Mouse (Mus musculus): ENCODE measurements around the gene Med27. TPM values are rescaled to one million over a fixed set of nuclear protein-coding genes. Genes with fewer than 3 reads are reported as not detected.

The Med27 gene
- polyA plus RNA-seq, 1 experiment from 2014 or later: 68.4 TPM

DNA sequence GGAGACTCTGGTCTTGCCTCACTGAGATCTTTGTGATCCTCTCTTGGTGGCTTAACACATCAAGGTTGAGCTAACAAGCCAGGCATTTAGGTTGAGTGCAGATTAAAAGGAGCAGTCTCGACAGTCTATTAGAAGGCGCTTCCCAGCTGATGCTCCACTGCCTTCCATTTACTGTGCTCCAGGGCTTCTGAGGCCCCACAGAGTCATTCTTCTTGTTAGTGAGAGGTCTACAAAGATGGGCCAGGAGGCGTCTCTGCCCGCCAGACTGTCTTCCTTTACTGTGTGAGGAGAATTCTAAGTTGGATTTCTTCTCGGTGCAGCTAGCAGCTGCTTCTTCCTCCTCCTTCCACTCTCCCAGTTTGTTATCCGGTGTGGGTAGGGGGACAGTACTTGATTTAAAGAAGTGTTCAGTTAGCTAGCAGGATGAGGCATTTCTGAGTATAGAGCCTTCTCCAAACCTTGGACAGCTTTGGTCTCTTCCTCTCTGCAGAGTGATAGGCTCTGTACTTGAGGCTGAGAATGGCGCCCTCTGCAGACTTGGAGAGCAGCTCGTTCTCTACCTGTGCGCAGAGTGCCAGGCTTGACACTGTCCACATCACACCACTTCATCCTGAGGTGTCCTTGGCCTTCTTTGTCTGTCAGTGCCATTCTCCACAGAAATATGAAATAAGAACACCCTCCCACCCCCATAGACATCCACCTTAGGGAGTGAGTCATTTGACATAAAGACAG lies 57.3 kb downstream of the Med27 start:
- Histone ChIP-seq H3K27me3 (ENCODE audit: control insufficient read depth, insufficient read depth, low read length) (no peaks in the 10 kb centered on the region), H3K4me1 (ENCODE audit: control insufficient read depth, insufficient read depth, low read length) (no peaks in the 10 kb centered on the region), H3K27ac (ENCODE audit: low read depth, low read length) (no peak overlapping the region), H3K4me2 (no peak overlapping the region), H3K9ac (ENCODE audit: low read length) (no peak overlapping the region), H3K36me3 (ENCODE audit: control insufficient read depth, insufficient read depth, low read length) (no peaks in the 10 kb centered on the region), H3K4me3 (ENCODE audit: low read depth, low read length) (no peak overlapping the region), H3K9me3 (ENCODE audit: control insufficient read depth, low read length) (no peaks in the 10 kb centered on the region)
- ATAC-seq (ENCODE audit: low FRiP score) (no peak), DNase-seq (ENCODE audit: low spot score, missing footprints) (no peak)
- WGBS: 56% methylated on average over 9 of the region's 9 CpGs

GRCm38 (mm10) chr2:29404931-29405330 lies 58.3 kb downstream of the Med27 start:
- Histone ChIP-seq H3K36me3 (ENCODE audit: control insufficient read depth, insufficient read depth, low read length) (no peaks in the 10 kb centered on the region), H3K27me3 (ENCODE audit: control insufficient read depth, insufficient read depth, low read length) (no peaks in the 10 kb centered on the region), H3K9me3 (ENCODE audit: control insufficient read depth, low read length) (no peaks in the 10 kb centered on the region), H3K4me1 (ENCODE audit: control insufficient read depth, insufficient read depth, low read length) (no peaks in the 10 kb centered on the region), H3K4me2 (no peak overlapping the region), H3K9ac (ENCODE audit: low read length) (no peak overlapping the region), H3K27ac (ENCODE audit: low read depth, low read length) (no peak overlapping the region), H3K4me3 (ENCODE audit: low read depth, low read length) (no peak overlapping the region)
- no peak for DNase-seq (ENCODE audit: low spot score, missing footprints)
- ATAC-seq (ENCODE audit: low FRiP score): no peak
- 90% methylated on average over 10 of the region's 10 CpGs for WGBS

GRCm38 (mm10) chr2:29405848-29406247 lies 59.2 kb downstream of the Med27 start:
- Histone ChIP-seq H3K27ac (ENCODE audit: low read depth, low read length) (no peak overlapping the region), H3K4me3 (ENCODE audit: low read depth, low read length) (no peak overlapping the region), H3K9ac (ENCODE audit: low read length) (no peak overlapping the region), H3K9me3 (ENCODE audit: control insufficient read depth, low read length) (no peaks in the 10 kb centered on the region), H3K27me3 (ENCODE audit: control insufficient read depth, insufficient read depth, low read length) (no peaks in the 10 kb centered on the region), H3K4me2 (no peak overlapping the region), H3K36me3 (ENCODE audit: control insufficient read depth, insufficient read depth, low read length) (no peaks in the 10 kb centered on the region), H3K4me1 (ENCODE audit: control insufficient read depth, insufficient read depth, low read length) (no peaks in the 10 kb centered on the region)
- DNase-seq (ENCODE audit: low spot score, missing footprints) (no peak), ATAC-seq (ENCODE audit: low FRiP score) (no peak)
- WGBS: 96% methylated on average over 2 of the region's 2 CpGs

- no peaks in the 10 kb centered on the region for H3K27me3 ChIP-seq (ENCODE audit: control insufficient read depth, insufficient read depth, low read length)
- H3K9me3 ChIP-seq (ENCODE audit: control insufficient read depth, low read length): no peaks in the 10 kb centered on the region
- no peaks in the 10 kb centered on the region for H3K4me1 ChIP-seq (ENCODE audit: control insufficient read depth, insufficient read depth, low read length)
- H3K27ac ChIP-seq (ENCODE audit: low read depth, low read length): no peak overlapping the region
- no peak overlapping the region for H3K9ac ChIP-seq (ENCODE audit: low read length)
- ATAC-seq (ENCODE audit: low FRiP score) (no peak), DNase-seq (ENCODE audit: low spot score, missing footprints) (no peak)
- no peak overlapping the region for H3K4me2 ChIP-seq
- H3K36me3 ChIP-seq (ENCODE audit: control insufficient read depth, insufficient read depth, low read length): no peaks in the 10 kb centered on the region
- 89% methylated on average over 3 of the region's 3 CpGs for WGBS
- H3K4me3 ChIP-seq (ENCODE audit: low read depth, low read length): no peak overlapping the region
Observed at GRCm38 (mm10) chr2:29407350-29407749, 60.7 kb downstream of the Med27 start.

GRCm38 (mm10) chr2:29407764-29408163 lies 61.1 kb downstream of the Med27 start:
- Histone ChIP-seq H3K9ac (ENCODE audit: low read length) (no peak overlapping the region), H3K27me3 (ENCODE audit: control insufficient read depth, insufficient read depth, low read length) (no peaks in the 10 kb centered on the region), H3K36me3 (ENCODE audit: control insufficient read depth, insufficient read depth, low read length) (no peaks in the 10 kb centered on the region), H3K4me2 (no peak overlapping the region), H3K9me3 (ENCODE audit: control insufficient read depth, low read length) (no peaks in the 10 kb centered on the region), H3K4me1 (ENCODE audit: control insufficient read depth, insufficient read depth, low read length) (no peaks in the 10 kb centered on the region), H3K27ac (ENCODE audit: low read depth, low read length) (no peak overlapping the region), H3K4me3 (ENCODE audit: low read depth, low read length) (no peak overlapping the region)
- WGBS: 91% methylated on average over 7 of the region's 7 CpGs
- ATAC-seq (ENCODE audit: low FRiP score): no peak
- DNase-seq (ENCODE audit: low spot score, missing footprints): no peak

GRCm38 (mm10) chr2:29410884-29411283 lies 64.3 kb downstream of the Med27 start:
- 81% methylated on average over 7 of the region's 7 CpGs for WGBS
- Histone ChIP-seq H3K9me3 (ENCODE audit: control insufficient read depth, low read length) (no peaks in the 10 kb centered on the region), H3K27ac (ENCODE audit: low read depth, low read length) (no peak overlapping the region), H3K4me2 (no peak overlapping the region), H3K36me3 (ENCODE audit: control insufficient read depth, insufficient read depth, low read length) (no peaks in the 10 kb centered on the region), H3K9ac (ENCODE audit: low read length) (no peak overlapping the region), H3K27me3 (ENCODE audit: control insufficient read depth, insufficient read depth, low read length) (no peaks in the 10 kb centered on the region), H3K4me1 (ENCODE audit: control insufficient read depth, insufficient read depth, low read length) (no peaks in the 10 kb centered on the region), H3K4me3 (ENCODE audit: low read depth, low read length) (no peak overlapping the region)
- DNase-seq (ENCODE audit: low spot score, missing footprints) (no peak), ATAC-seq (ENCODE audit: low FRiP score) (no peak)

DNA sequence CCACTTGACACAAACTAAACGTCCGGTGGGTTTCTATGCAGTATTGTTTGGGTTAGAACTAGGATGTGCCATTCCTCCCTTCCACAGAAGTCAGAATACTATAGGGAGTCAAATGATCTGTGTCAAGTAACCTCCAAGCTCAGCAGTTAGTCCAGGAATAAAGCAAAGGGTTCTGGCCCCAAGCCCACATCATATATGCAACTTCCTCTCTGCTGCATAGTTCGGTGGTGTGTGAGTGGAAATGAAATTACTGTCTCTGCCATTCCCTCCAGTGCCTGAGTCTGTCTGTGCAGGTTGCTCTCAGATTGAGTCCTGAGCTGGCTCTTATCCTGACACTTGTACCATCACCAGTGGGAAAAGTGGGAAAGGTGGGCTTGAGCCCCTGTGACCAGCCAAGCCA lies 65.8 kb downstream of the Med27 start:
- ATAC-seq (ENCODE audit: low FRiP score) (no peak), DNase-seq (ENCODE audit: low spot score, missing footprints) (no peak)
- 82% methylated on average over 3 of the region's 3 CpGs for WGBS
- Histone ChIP-seq H3K4me1 (ENCODE audit: control insufficient read depth, insufficient read depth, low read length) (no peaks in the 10 kb centered on the region), H3K36me3 (ENCODE audit: control insufficient read depth, insufficient read depth, low read length) (no peaks in the 10 kb centered on the region), H3K9ac (ENCODE audit: low read length) (no peak overlapping the region), H3K4me3 (ENCODE audit: low read depth, low read length) (no peak overlapping the region), H3K9me3 (ENCODE audit: control insufficient read depth, low read length) (no peaks in the 10 kb centered on the region), H3K27ac (ENCODE audit: low read depth, low read length) (no peak overlapping the region), H3K27me3 (ENCODE audit: control insufficient read depth, insufficient read depth, low read length) (no peaks in the 10 kb centered on the region), H3K4me2 (no peak overlapping the region)

- no peak for ATAC-seq (ENCODE audit: low FRiP score)
- WGBS: 66% methylated on average over 13 of the region's 13 CpGs
Observed at GRCm38 (mm10) chr2:29413259-29413993, 66.8 kb downstream of the Med27 start.

DNA sequence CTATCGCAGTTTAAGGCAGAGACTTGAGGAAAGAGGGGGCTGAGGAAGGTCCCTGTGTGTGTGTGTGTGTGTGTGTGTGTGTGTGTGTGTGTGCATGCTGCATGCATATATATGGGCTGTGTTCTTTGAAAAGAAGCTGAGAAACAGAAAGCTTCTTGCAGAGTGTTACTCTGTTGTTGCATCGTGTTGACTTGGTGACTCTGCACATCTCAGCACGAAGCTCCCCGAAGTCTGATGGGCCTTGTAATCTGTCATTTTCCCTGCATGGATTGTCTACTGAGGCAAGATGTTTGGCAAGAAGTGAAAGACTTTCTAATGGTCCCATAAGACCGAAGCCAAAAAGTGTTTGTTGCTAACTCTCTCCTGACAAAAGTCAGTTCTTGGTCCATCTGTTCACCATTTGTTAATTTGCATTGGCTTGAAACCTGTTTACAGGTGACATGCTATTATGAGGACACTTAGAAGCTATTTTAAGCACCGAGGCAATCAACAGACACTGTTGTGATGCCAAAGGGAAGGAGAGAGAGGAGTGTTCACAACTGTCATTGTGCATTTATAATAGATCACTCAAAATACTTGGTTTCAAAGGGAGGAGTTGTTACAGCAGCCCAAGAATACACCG lies 68.3 kb downstream of the Med27 start:
- Histone ChIP-seq H3K9me3 (ENCODE audit: control insufficient read depth, low read length) (no peaks in the 10 kb centered on the region), H3K4me3 (ENCODE audit: low read depth, low read length) (no peak overlapping the region), H3K4me1 (ENCODE audit: control insufficient read depth, insufficient read depth, low read length) (peaks cover 12% of the 10 kb centered on the region), H3K27me3 (ENCODE audit: control insufficient read depth, insufficient read depth, low read length) (no peaks in the 10 kb centered on the region), H3K36me3 (ENCODE audit: control insufficient read depth, insufficient read depth, low read length) (no peaks in the 10 kb centered on the region), H3K4me2 (no peak overlapping the region), H3K27ac (ENCODE audit: low read depth, low read length) (no peak overlapping the region), H3K9ac (ENCODE audit: low read length) (no peak overlapping the region)
- no peak for DNase-seq (ENCODE audit: low spot score, missing footprints)
- ATAC-seq (ENCODE audit: low FRiP score): no peak
- 94% methylated on average over 7 of the region's 7 CpGs for WGBS

More at GRCm38 (mm10) chr2:29413259-29413993, 66.8 kb downstream of the Med27 start:
- Histone ChIP-seq H3K27me3 (ENCODE audit: control insufficient read depth, insufficient read depth, low read length) (no peaks in the 10 kb centered on the region), H3K9ac (ENCODE audit: low read length) (no peak overlapping the region), H3K4me1 (ENCODE audit: control insufficient read depth, insufficient read depth, low read length) (no peaks in the 10 kb centered on the region; the same call in 1 of the 2 replicates), H3K4me3 (ENCODE audit: low read depth, low read length) (no peak overlapping the region), H3K36me3 (ENCODE audit: control insufficient read depth, insufficient read depth, low read length) (no peaks in the 10 kb centered on the region), H3K4me2 (no peak overlapping the region), H3K27ac (ENCODE audit: low read depth, low read length) (no peak overlapping the region), H3K9me3 (ENCODE audit: control insufficient read depth, low read length) (no peaks in the 10 kb centered on the region)
- no peak for DNase-seq (ENCODE audit: low spot score, missing footprints)

Data from midbrain, embryonic 11.5 days (tissue).